In the genomic region with DNA sequence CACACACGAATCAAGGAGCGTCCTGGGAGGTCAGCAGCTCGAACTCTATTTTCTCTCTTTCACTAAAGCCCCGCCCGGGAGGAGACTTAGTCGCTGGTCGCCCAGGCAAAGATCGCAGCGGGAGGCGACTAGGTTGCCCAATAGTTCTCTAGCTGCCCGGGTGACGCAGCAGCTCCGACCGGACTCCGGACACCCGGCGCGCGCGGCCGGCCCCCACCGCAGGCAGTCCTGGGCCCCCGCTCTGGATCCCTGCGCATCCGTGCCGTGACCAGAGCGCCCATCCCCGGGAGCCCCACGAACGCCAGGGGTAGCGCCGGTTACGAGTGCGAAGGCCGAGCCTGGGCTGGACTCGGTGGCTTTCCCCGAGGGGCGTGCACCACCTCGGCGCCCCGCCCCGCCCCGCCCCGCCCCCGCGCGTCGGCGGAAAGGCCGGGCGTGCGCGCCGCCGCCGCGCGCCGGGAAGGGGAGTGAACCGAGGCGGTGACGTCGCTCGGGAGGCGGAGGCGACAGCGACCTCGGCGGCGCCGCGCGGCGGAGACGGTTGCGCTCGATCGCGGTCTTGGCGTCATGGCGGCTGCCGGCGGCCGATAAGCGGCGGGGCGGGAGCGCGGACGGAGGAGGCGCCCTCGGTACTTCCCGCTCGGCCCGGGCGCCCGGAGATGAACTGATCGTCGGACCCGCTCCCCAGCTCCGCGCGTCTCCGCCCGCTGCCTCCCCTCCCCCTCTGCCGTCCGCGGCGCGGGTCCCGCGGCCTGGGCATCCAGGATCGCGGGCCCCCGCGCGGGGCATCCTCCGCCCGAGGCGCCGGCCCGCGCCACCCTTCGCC, we compare ENCODE assay signal across 8 mouse cellular contexts. TPM values are rescaled to one million over a fixed set of nuclear protein-coding genes. Genes with fewer than 3 reads are reported as not detected.
DNase-seq lines count a peak whose midpoint lies in the region; ATAC-seq and TF ChIP-seq lines count a peak whose summit lies in the region.

Gene Chd1 (plus strand): TSS at position 493 of the 826 bp plus-strand sequence.

- H3K27me3 ChIP-seq in C2C12 (ENCODE audit: control insufficient read depth, insufficient read depth, insufficient read length) = no peaks in the 10 kb centered on the region
- H3K27me3 ChIP-seq in erythroblast, embryonic 14.5 days (ENCODE audit: control insufficient read depth) = no peaks in the 10 kb centered on the region
- no peaks in the 10 kb centered on the region for H3K27me3 ChIP-seq in heart, embryonic 11.5 days (ENCODE audit: control insufficient read depth, insufficient read depth, low read length)
- no peaks in the 10 kb centered on the region for H3K27me3 ChIP-seq in kidney, postnatal 0 days (ENCODE audit: insufficient read depth, low read length)
- no peaks in the 10 kb centered on the region for H3K27me3 ChIP-seq in liver, embryonic 11.5 days (replicated peaks; ENCODE audit: control insufficient read depth, insufficient read depth, low read length)
- no peaks in the 10 kb centered on the region for H3K27me3 ChIP-seq in stomach, embryonic 14.5 days (ENCODE audit: control insufficient read depth, insufficient read depth, low read length)

- H3ac ChIP-seq in C2C12 (ENCODE audit: control insufficient read depth, insufficient read length, low read depth) = peak within 1 kb of the TSS; percentile 89

- H3K9me3 ChIP-seq in erythroblast, embryonic 14.5 days (ENCODE audit: control insufficient read depth, low read length) = no peaks in the 10 kb centered on the region
- no peaks in the 10 kb centered on the region for H3K9me3 ChIP-seq in heart, embryonic 11.5 days (replicated peaks; ENCODE audit: control insufficient read depth, low read length)
- H3K9me3 ChIP-seq in kidney, postnatal 0 days (replicated peaks; ENCODE audit: low read length) = no peaks in the 10 kb centered on the region
- no peaks in the 10 kb centered on the region for H3K9me3 ChIP-seq in liver, embryonic 11.5 days (ENCODE audit: control insufficient read depth, low read length)
- no peaks in the 10 kb centered on the region for H3K9me3 ChIP-seq in stomach, embryonic 14.5 days (ENCODE audit: control insufficient read depth, low read depth, low read length)

- peak; percentile 95 for DNase-seq in brain, embryonic 14.5 days (ENCODE audit: low read depth)
- peak; percentile 92 for DNase-seq in kidney, postnatal 0 days (ENCODE audit: low spot score)
- peak; percentile 93 for DNase-seq in liver, embryonic 11.5 days (ENCODE audit: low spot score)
- DNase-seq in naive thymus-derived CD4-positive, alpha-beta T cell, adult 2 months (ENCODE audit: low read depth) = peak; percentile 92

- no peak for TF ChIP-seq CTCF in C2C12 (IDR thresholded peaks at IDR 0.05; ENCODE audit: control insufficient read depth, insufficient read depth, insufficient read length)
- TF ChIP-seq CTCF in brain, embryonic 14.5 days (IDR thresholded peaks at IDR 0.05; ENCODE audit: borderline replicate concordance, extremely low read depth, insufficient read depth, insufficient read length) = no peak
- TF ChIP-seq CTCF in kidney, postnatal 0 days (IDR thresholded peaks at IDR 0.05; ENCODE audit: low read depth) = 0 out of 2 replicates have a peak, but pooled peaks have one; percentile 1

- H3K79me2 ChIP-seq in C2C12 (ENCODE audit: control insufficient read depth, insufficient read depth) = peaks cover 48% of the 10 kb centered on the region

- peak; percentile 99 for TF ChIP-seq POLR2A in brain, embryonic 14.5 days (IDR thresholded peaks at IDR 0.05; ENCODE audit: borderline replicate concordance, extremely low read depth, insufficient read depth, insufficient read length, poor library complexity, severe bottlenecking)

- peak within 1 kb of the TSS; percentile 71 for H3K4me3 ChIP-seq in C2C12 (ENCODE audit: insufficient read depth, poor library complexity, severe bottlenecking)
- H3K4me3 ChIP-seq in erythroblast, embryonic 14.5 days (replicated peaks) = peak within 1 kb of the TSS; percentile 96
- peak within 1 kb of the TSS; percentile 91 for H3K4me3 ChIP-seq in heart, embryonic 11.5 days (ENCODE audit: low read depth, low read length)
- peak within 1 kb of the TSS; percentile 97 for H3K4me3 ChIP-seq in kidney, postnatal 0 days (replicated peaks; ENCODE audit: low read depth, low read length)
- H3K4me3 ChIP-seq in liver, embryonic 11.5 days (ENCODE audit: low read depth, low read length) = peak within 1 kb of the TSS; percentile 97
- peak within 1 kb of the TSS; percentile 88 for H3K4me3 ChIP-seq in stomach, embryonic 14.5 days (ENCODE audit: low read depth, low read length)

- H3K9ac ChIP-seq in heart, embryonic 11.5 days (ENCODE audit: low read depth, low read length) = peak within 1 kb of the TSS; percentile 96
- peak within 1 kb of the TSS; percentile 90 for H3K9ac ChIP-seq in kidney, postnatal 0 days (ENCODE audit: low read depth, low read length)
- peak within 1 kb of the TSS; percentile 95 for H3K9ac ChIP-seq in liver, embryonic 11.5 days (ENCODE audit: low read depth, low read length)
- peak within 1 kb of the TSS; percentile 83 for H3K9ac ChIP-seq in stomach, embryonic 14.5 days (replicated peaks; ENCODE audit: low read depth, low read length)

- peak within 1 kb of the TSS; percentile 78 for H3K4me2 ChIP-seq in heart, embryonic 11.5 days
- peak within 1 kb of the TSS; percentile 87 for H3K4me2 ChIP-seq in kidney, postnatal 0 days (ENCODE audit: low read length)
- peak within 1 kb of the TSS; percentile 79 for H3K4me2 ChIP-seq in liver, embryonic 11.5 days
- peak within 1 kb of the TSS; percentile 77 for H3K4me2 ChIP-seq in stomach, embryonic 14.5 days (replicated peaks; ENCODE audit: low read depth, low read length)

- under 1% methylated on average over 72 of the region's 124 CpGs for WGBS in heart, embryonic 11.5 days (ENCODE audit: insufficient replicate concordance)
- WGBS in kidney, postnatal 0 days = under 1% methylated on average over 76 of the region's 124 CpGs
- WGBS in liver, embryonic 11.5 days = under 1% methylated on average over 80 of the region's 124 CpGs
- under 1% methylated on average over 78 of the region's 124 CpGs for WGBS in stomach, embryonic 14.5 days

- H3K27ac ChIP-seq in heart, embryonic 11.5 days (ENCODE audit: low read depth, low read length) = peak within 1 kb of the TSS; percentile 95
- peak within 1 kb of the TSS; percentile 97 for H3K27ac ChIP-seq in kidney, postnatal 0 days
- peak within 1 kb of the TSS; percentile 93 for H3K27ac ChIP-seq in liver, embryonic 11.5 days (ENCODE audit: low read depth, low read length)
- H3K27ac ChIP-seq in stomach, embryonic 14.5 days (ENCODE audit: low read length) = peak within 1 kb of the TSS; percentile 91

- H3K4me1 ChIP-seq in erythroblast, embryonic 14.5 days (ENCODE audit: control insufficient read depth) = peaks cover 29% of the 10 kb centered on the region
- peaks cover 5% of the 10 kb centered on the region; the same call in 1 of the 2 replicates for H3K4me1 ChIP-seq in heart, embryonic 11.5 days (ENCODE audit: control insufficient read depth, insufficient read depth, low read length)
- no peaks in the 10 kb centered on the region for H3K4me1 ChIP-seq in kidney, postnatal 0 days (replicated peaks; ENCODE audit: insufficient read depth, low read length)
- peaks cover 12% of the 10 kb centered on the region for H3K4me1 ChIP-seq in liver, embryonic 11.5 days (replicated peaks; ENCODE audit: control insufficient read depth, insufficient read depth, low read length)
- H3K4me1 ChIP-seq in stomach, embryonic 14.5 days (ENCODE audit: control insufficient read depth, insufficient read depth, low read length) = peaks cover 5% of the 10 kb centered on the region; the same call in 1 of the 2 replicates

- ATAC-seq in heart, embryonic 11.5 days (replicated peaks; ENCODE audit: insufficient number of reproducible peaks, low FRiP score, low TSS enrichment) = peak; percentile 97
- peak; percentile 96 for ATAC-seq in kidney, postnatal 0 days (replicated peaks; ENCODE audit: low FRiP score, low read depth)
- ATAC-seq in liver, embryonic 11.5 days (replicated peaks; ENCODE audit: low FRiP score) = peak; percentile 93
- ATAC-seq in stomach, embryonic 14.5 days (ENCODE audit: insufficient number of reproducible peaks, insufficient read depth, low FRiP score, low read depth) = peak; percentile 95

- H3K36me3 ChIP-seq in C2C12 (ENCODE audit: control insufficient read depth, insufficient read depth) = peaks cover 28% of the 10 kb centered on the region
- peaks cover 28% of the 10 kb centered on the region for H3K36me3 ChIP-seq in erythroblast, embryonic 14.5 days (ENCODE audit: control insufficient read depth)
- H3K36me3 ChIP-seq in heart, embryonic 11.5 days (ENCODE audit: control insufficient read depth, insufficient read depth, low read length) = peaks cover 6% of the 10 kb centered on the region; the same call in 1 of the 2 replicates
- no peaks in the 10 kb centered on the region for H3K36me3 ChIP-seq in kidney, postnatal 0 days (ENCODE audit: insufficient read depth, low read length)
- peaks cover 6% of the 10 kb centered on the region for H3K36me3 ChIP-seq in liver, embryonic 11.5 days (ENCODE audit: control insufficient read depth, insufficient read depth, low read length)
- H3K36me3 ChIP-seq in stomach, embryonic 14.5 days (ENCODE audit: control insufficient read depth, insufficient read depth, low read length) = peaks cover 11% of the 10 kb centered on the region

- peaks cover 41% of the 10 kb centered on the region for H3K79me3 ChIP-seq in C2C12 (ENCODE audit: low read depth)

TF ChIP-seq in C2C12, 6 proteins besides CTCF, POLR2A, EP300 and RAD21:
- peak; percentile 84 for TF ChIP-seq CEBPB (IDR thresholded peaks at IDR 0.05; ENCODE audit: low read depth)
- no peak for TF ChIP-seq MYOD1 (IDR thresholded peaks at IDR 0.05; ENCODE audit: control insufficient read depth, insufficient read length, low read depth)

RNA-seq across cellular contexts. Expression of gene Chd1, which starts in this region (rescaled TPM):
- 6.9 TPM for polyA plus RNA-seq in C2C12 (2012; fragmentation: generic; extraction: Trizol)
- polyA plus RNA-seq in brain, embryonic 14.5 days (2012; rRNA removed) = 6.5 and 10.4 TPM in 2 replicates
- 1.0 and 1.4 TPM in 2 replicates for polyA plus RNA-seq in erythroblast, embryonic 14.5 days (2012)
- polyA plus RNA-seq in heart, embryonic 11.5 days (2014; fragmentation: Nextera tagmentation; extraction: Ambion mirVana) = 17.1 and 26.2 TPM in 2 replicates
- polyA plus RNA-seq in kidney, postnatal 0 days (2015; fragmentation: Nextera tagmentation; extraction: Ambion mirVana) = 23.4 and 24.4 TPM in 2 replicates
- 24.4 and 26.7 TPM in 2 replicates for polyA plus RNA-seq in liver, embryonic 11.5 days (2014; fragmentation: Nextera tagmentation; extraction: Ambion mirVana)
- 35.7 and 39.5 TPM in 2 replicates for polyA plus RNA-seq in stomach, embryonic 14.5 days (2014; fragmentation: Nextera tagmentation; extraction: Ambion mirVana)

Comparison
In these comparisons a context has a peak if more than half of its experiments do, and no peak if none do; other contexts are left out.
1. Peak in every context shown above with its lines: DNase-seq, ATAC-seq, H3K4me3 ChIP-seq and H3K27ac ChIP-seq.